Mouse (Mus musculus) hindbrain, embryonic 15.5 days (tissue): Measurements from ENCODE around the gene Safb2. TPM values are rescaled to one million over a fixed set of nuclear protein-coding genes. Genes with fewer than 3 reads are reported as not detected.

Experiments
- ATAC-seq: fragments of 200-750 bp; cut with Nextera tagmentation; 2 replicates; pipeline ENCODE4 v1.8.0; 2017; ENCODE audit warnings: low read depth, moderate number of reproducible peaks, moderate TSS enrichment; ENCODE audit not compliant: low FRiP score
- H3K27ac ChIP-seq: fragments of 300-500 bp; sonication (generic); replicated peaks from 2 replicates; pipeline ENCODE4 v1.5.1; 2015; ENCODE audit warnings: mild to moderate bottlenecking, inconsistent platforms
- H3K27me3 ChIP-seq: fragments of 300-500 bp; sonication (generic); 2 replicates; pipeline ENCODE4 v1.6.1; 2015; ENCODE audit warnings: control low read depth, inconsistent platforms
- H3K36me3 ChIP-seq: fragments of 300-500 bp; sonication (generic); 2 replicates; pipeline ENCODE4 v1.6.1; 2015; ENCODE audit warnings: control low read depth, inconsistent platforms
- H3K4me1 ChIP-seq: fragments of 300-500 bp; sonication (generic); replicated peaks from 2 replicates; pipeline ENCODE4 v1.6.1; 2015; ENCODE audit warnings: control low read depth, inconsistent platforms
- H3K4me2 ChIP-seq: fragments of 300-500 bp; sonication (generic); 2 replicates; pipeline ENCODE4 v1.6.1; 2015; ENCODE audit warnings: moderate library complexity, mild to moderate bottlenecking, inconsistent platforms
- H3K4me3 ChIP-seq: fragments of 300-500 bp; sonication (generic); 2 replicates; pipeline ENCODE4 v1.5.1; 2015; ENCODE audit warnings: mild to moderate bottlenecking, inconsistent platforms
- H3K9ac ChIP-seq: fragments of 300-500 bp; sonication (generic); 2 replicates; pipeline ENCODE4 v1.6.1; 2015; ENCODE audit warnings: inconsistent platforms
- H3K9me3 ChIP-seq: fragments of 300-500 bp; sonication (generic); 2 replicates; pipeline ENCODE4 v1.6.1; 2016; ENCODE audit warnings: control low read depth, inconsistent platforms
- WGBS: fragments of 180-500 bp; shearing (Covaris S2); methylation state at CpG from one replicate; pipeline ENCODE4 v1.1.7; 2015; 5-methylcytosine and 5-hydroxymethylcytosine counted together
- polyA plus RNA-seq: library from polyadenylated mRNA; unstranded; fragments of >200 nt; fragmentation: Nextera tagmentation; extraction: Ambion mirVana; gene quantifications from 2 replicates; pipeline ENCODE4 v1.2.1, GENCODE M21; 2015

Safb2 gene
- polyA plus RNA-seq, 1 experiment from 2014 or later, result 81.2 TPM

GRCm38 (mm10) chr17:56536874-56537273 is 47.5 kb downstream of the Safb2 start:
- H3K27me3 ChIP-seq, result no peaks in the 10 kb centered on the region
- H3K4me1 ChIP-seq, result peaks cover 27% of the 10 kb centered on the region
- H3K4me3 ChIP-seq, result no peak overlapping the region
- H3K4me2 ChIP-seq, result no peak overlapping the region
- H3K36me3 ChIP-seq, result no peaks in the 10 kb centered on the region
- WGBS, result 33% methylated on average over 3 of the region's 3 CpGs
- peak overlapping the region; percentile 66 for H3K27ac ChIP-seq
- H3K9me3 ChIP-seq, result no peaks in the 10 kb centered on the region
- peak; percentile 35 for ATAC-seq
- no peak overlapping the region for H3K9ac ChIP-seq

GRCm38 (mm10) chr17:56536192-56536591 is 48.2 kb downstream of the Safb2 start:
- Histone ChIP-seq H3K9me3 (no peaks in the 10 kb centered on the region), H3K27ac (peak overlapping the region; percentile 66), H3K9ac (no peak overlapping the region), H3K4me1 (peaks cover 27% of the 10 kb centered on the region), H3K4me3 (no peak overlapping the region), H3K4me2 (no peak overlapping the region), H3K36me3 (no peaks in the 10 kb centered on the region), H3K27me3 (no peaks in the 10 kb centered on the region)
- peak; percentile 39; the same call in 1 of the 2 replicates for ATAC-seq
- 35% methylated on average over 14 of the region's 14 CpGs for WGBS

DNA sequence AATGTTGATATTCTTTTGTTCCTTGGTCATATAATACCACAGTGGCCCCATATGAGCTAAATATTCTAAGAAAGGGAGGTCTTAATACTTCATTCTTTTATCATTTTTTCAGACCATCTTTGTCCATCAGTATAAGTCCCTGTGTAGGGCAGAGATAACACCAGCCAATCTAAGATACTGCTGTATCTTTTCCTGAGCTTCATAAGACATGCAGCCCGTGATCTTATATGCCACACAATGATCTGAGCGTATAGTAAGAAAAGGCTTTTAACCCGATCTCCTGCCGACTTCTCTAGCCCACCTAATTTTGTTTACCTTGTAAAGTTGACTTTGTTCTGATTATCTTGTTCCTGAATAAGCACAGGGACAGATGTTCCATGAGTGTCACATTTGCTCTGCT is 59.4 kb downstream of the Safb2 start:
- Histone ChIP-seq H3K9me3 (no peaks in the 10 kb centered on the region), H3K27me3 (no peaks in the 10 kb centered on the region), H3K27ac (no peak overlapping the region), H3K4me3 (no peak overlapping the region), H3K4me2 (no peak overlapping the region), H3K9ac (no peak overlapping the region), H3K4me1 (no peaks in the 10 kb centered on the region), H3K36me3 (no peaks in the 10 kb centered on the region)
- 84% methylated on average over 4 of the region's 4 CpGs for WGBS
- no peak for ATAC-seq

DNA sequence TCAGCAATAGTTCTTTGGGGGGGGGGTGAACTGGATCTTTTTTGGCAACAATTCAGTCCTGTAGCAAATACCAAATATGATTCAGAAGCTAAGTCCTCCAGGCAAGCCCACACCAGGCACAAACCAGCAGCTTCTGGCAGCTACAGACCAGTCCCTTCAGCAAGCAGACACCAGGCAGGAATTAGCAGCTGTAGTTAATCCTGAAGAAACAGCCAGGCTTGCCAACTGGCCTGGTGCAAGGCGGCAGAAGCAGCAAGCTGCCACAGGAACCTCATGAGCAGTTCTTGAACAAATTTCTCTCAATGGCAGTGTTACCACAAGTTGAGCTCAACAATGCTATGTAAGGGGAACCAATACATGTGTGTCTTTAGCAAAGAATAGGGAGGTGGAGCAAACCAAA is 61.6 kb downstream of the Safb2 start:
- Histone ChIP-seq H3K9me3 (no peaks in the 10 kb centered on the region), H3K4me2 (no peak overlapping the region), H3K4me1 (no peaks in the 10 kb centered on the region), H3K27me3 (no peaks in the 10 kb centered on the region), H3K4me3 (no peak overlapping the region), H3K27ac (no peak overlapping the region), H3K9ac (no peak overlapping the region), H3K36me3 (no peaks in the 10 kb centered on the region)
- WGBS, result 45% methylated on average over 1 of the region's 1 CpGs
- ATAC-seq, result no peak

DNA sequence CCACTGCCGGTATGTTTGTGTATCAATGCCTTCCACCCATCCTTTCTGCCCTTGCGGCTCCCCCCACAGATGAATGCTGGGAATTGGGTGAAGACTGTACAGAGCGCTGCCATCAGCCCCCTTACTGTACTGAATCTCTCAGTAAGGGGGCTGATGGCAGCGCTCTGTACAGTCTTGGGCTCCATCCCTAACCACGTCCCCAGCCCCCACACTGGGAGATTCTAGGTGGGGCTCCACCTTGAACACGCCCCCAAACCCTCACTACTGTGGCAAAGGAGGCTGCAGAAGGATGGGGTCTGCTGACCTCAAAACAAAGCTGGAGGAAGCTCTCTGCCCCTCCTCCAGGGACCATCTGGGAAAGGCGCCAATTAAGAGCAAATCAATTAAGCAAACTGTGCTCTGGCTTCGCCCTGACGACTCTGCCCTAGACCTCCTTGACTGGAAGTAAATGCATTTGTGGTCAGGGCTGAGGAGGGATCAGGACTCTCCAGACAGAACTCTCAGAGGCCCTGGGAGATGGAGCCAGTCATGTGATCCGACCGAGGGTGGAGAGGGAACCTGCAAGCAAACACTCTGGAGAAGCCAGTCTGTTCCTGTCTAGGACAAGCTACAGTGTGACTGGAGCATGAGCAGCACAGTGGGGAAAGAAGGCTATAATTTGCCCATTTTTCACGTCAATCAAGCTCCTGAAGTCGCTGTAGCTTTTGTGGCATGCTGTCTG is 68.5 kb downstream of the Safb2 start:
- WGBS, result 8% methylated on average over 13 of the region's 13 CpGs
- H3K27me3 ChIP-seq, result peaks cover 22% of the 10 kb centered on the region
- no peak overlapping the region for H3K4me3 ChIP-seq
- H3K4me1 ChIP-seq, result peaks cover 21% of the 10 kb centered on the region
- no peak overlapping the region for H3K9ac ChIP-seq
- H3K36me3 ChIP-seq, result no peaks in the 10 kb centered on the region
- H3K9me3 ChIP-seq, result no peaks in the 10 kb centered on the region
- peak; percentile 68 for ATAC-seq
- H3K4me2 ChIP-seq, result peak overlapping the region; percentile 23; the same call in 1 of the 2 replicates
- peak overlapping the region; percentile 55; the same call in 1 of the 2 replicates for H3K27ac ChIP-seq

DNA sequence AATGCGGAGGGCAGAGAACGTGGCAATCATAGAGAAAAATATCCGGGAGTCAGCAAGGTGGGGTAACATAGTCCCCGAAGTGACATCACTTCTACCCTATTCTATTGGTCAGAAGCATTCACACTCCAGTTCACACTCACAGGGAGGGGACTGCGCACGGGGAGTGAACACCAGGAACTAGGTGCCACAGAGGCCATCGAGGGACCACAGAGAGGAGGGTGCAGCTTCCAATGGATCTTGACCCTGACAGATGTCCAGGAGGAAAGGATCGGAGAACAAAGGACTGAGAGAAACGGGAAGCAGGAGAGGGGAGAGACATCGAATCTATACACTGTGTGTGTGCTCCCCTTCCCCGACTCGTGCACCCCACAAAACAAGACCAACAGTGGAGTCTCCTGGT is 69.5 kb downstream of the Safb2 start:
- WGBS, result 42% methylated on average over 12 of the region's 12 CpGs

DNA sequence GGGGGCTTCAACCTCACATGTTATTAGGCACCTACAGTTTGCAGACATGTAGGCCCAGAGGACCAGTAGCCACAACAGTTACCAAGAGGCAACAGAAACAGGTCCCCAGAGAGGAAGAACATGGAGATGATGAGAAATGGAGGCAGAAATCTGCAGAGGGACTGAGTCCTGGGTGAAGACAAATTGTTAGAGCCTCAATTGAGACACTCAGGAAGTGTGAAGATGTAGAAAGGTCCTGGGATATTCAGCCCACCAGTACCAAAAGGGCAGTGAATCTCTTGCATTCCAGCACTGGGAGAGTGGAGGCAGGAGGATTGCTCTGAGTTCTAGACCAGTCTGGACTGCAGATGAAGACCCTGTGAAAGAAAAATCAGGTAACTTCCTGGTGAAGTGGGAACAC is 70.1 kb downstream of the Safb2 start:
- no peak overlapping the region for H3K9ac ChIP-seq
- no peak for ATAC-seq
- no peak overlapping the region for H3K27ac ChIP-seq
- H3K4me1 ChIP-seq, result peaks cover 34% of the 10 kb centered on the region
- peaks cover 31% of the 10 kb centered on the region for H3K27me3 ChIP-seq
- H3K36me3 ChIP-seq, result no peaks in the 10 kb centered on the region
- H3K9me3 ChIP-seq, result no peaks in the 10 kb centered on the region
- no peak overlapping the region for H3K4me3 ChIP-seq
- H3K4me2 ChIP-seq, result no peak overlapping the region

More for the DNA sequence above, 69.5 kb downstream of the Safb2 start:
- ATAC-seq, result no peak
- H3K27me3 ChIP-seq, result peaks cover 31% of the 10 kb centered on the region
- H3K36me3 ChIP-seq, result no peaks in the 10 kb centered on the region
- no peak overlapping the region for H3K27ac ChIP-seq
- H3K4me2 ChIP-seq, result no peak overlapping the region
- no peak overlapping the region for H3K9ac ChIP-seq
- H3K4me1 ChIP-seq, result peaks cover 29% of the 10 kb centered on the region
- H3K9me3 ChIP-seq, result no peaks in the 10 kb centered on the region
- no peak overlapping the region for H3K4me3 ChIP-seq

DNA sequence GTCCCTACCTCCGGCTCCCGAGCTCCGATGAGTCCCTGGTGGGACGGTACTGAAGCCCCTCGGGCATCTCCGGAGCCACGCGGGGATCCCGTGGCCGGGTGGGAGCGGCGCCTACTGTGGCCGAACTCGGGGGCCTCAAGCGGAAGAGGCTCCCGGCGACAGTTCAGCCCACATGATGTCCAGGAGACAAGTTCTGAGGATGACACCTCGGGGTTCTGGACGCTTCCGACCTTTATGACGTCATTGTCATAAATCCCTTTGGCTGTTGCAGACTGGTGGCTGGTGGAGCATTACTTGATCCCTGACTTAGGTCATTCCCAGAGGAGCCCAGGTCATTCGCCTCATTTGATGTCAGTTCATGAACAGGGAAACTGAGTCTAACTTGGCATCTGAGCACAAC is 72.1 kb downstream of the Safb2 start, which contains the start of gene Znrf4:
Gene Znrf4 (minus strand): TSS at position 122 of the 400 bp plus-strand sequence.
- Histone ChIP-seq H3K9me3 (no peaks in the 10 kb centered on the region), H3K9ac (no peak within 1 kb of the TSS), H3K4me3 (peak within 1 kb of the TSS; percentile 25), H3K4me2 (peak within 1 kb of the TSS; percentile 49), H3K27me3 (peaks cover 31% of the 10 kb centered on the region), H3K36me3 (no peaks in the 10 kb centered on the region), H3K27ac (no peak within 1 kb of the TSS), H3K4me1 (peaks cover 45% of the 10 kb centered on the region)
- WGBS, result 62% methylated on average over 22 of the region's 22 CpGs
- ATAC-seq, result no peak

- Histone ChIP-seq H3K27ac (no peak overlapping the region), H3K9ac (no peak overlapping the region), H3K4me1 (peaks cover 51% of the 10 kb centered on the region), H3K4me2 (peak overlapping the region; percentile 49), H3K27me3 (peaks cover 31% of the 10 kb centered on the region), H3K36me3 (no peaks in the 10 kb centered on the region), H3K4me3 (peak overlapping the region; percentile 25), H3K9me3 (no peaks in the 10 kb centered on the region)
- WGBS, result 25% methylated on average over 28 of the region's 29 CpGs
- no peak for ATAC-seq
These were observed 72.7 kb downstream of the Safb2 start for GRCm38 (mm10) chr17:56511707-56512090.

GRCm38 (mm10) chr17:56510970-56511706 is 73.2 kb downstream of the Safb2 start:
- Histone ChIP-seq H3K9me3 (no peaks in the 10 kb centered on the region), H3K4me1 (peaks cover 54% of the 10 kb centered on the region), H3K36me3 (no peaks in the 10 kb centered on the region), H3K9ac (no peak overlapping the region), H3K27ac (no peak overlapping the region), H3K4me2 (peak overlapping the region; percentile 49), H3K4me3 (peak overlapping the region; percentile 25), H3K27me3 (peaks cover 31% of the 10 kb centered on the region)
- ATAC-seq, result no peak
- 6% methylated on average over 57 of the region's 60 CpGs for WGBS
